Mouse (Mus musculus): Measurements from ENCODE around the gene Msantd3. TPM values are rescaled to one million over a fixed set of nuclear protein-coding genes. Genes with fewer than 3 reads are reported as not detected.

Msantd3 gene
- 26.7 and 30.3 TPM in 2 replicates for polyA plus RNA-seq (2014; fragmentation: Nextera tagmentation; extraction: Ambion mirVana)

DNA sequence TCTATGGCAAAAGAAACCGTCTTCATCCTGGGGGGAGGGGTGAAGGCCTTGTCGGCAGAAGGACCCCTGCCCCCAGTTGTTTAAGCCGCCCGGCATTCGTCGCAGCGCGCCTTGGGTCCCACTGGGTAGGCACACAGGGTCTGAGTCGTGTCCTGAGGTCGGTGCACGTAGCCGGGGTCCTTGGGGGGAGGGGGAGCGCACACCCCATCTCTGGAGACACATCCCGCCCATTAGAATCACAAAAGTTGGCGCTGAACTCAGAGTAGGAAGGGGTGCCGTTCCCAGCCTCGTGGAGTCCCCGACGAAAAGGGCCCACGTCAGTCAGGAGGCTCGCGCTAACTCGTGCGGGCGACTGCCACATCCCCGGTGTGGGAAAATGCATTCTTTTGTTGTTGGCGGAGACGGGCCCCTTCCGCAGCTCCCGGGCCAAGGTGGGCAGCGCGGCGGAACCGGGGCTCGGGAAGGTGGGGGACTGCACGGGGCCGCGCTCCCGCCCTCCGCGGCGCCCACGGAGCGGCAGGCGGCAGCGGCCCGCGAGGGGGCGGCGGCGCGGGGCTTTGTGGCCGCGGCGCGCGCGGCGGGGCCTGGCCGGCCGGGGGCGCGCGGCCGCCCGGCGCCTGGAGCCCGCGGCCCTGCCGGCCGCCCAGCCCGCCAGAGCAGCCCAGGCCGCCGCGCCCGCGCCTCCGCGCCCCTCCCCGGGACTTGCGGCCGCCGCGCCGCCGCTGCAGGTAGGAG is at the start of gene Msantd3:
TSS of gene Msantd3 (plus strand) at position 95 of the 735 bp plus-strand sequence.
- Histone ChIP-seq H3K4me1 (ENCODE audit: control insufficient read depth, insufficient read depth, low read length) (peaks cover 24% of the 10 kb centered on the region), H3K9me3 (replicated peaks; ENCODE audit: control insufficient read depth, low read length) (no peaks in the 10 kb centered on the region), H3K4me3 (ENCODE audit: low read depth, low read length) (peak within 1 kb of the TSS; percentile 84), H3K36me3 (ENCODE audit: control insufficient read depth, insufficient read depth, low read length) (no peaks in the 10 kb centered on the region), H3K9ac (ENCODE audit: low read depth, low read length) (peak within 1 kb of the TSS; percentile 98), H3K4me2 (peak within 1 kb of the TSS; percentile 82), H3K27me3 (ENCODE audit: control insufficient read depth, insufficient read depth, low read length) (no peaks in the 10 kb centered on the region), H3K27ac (ENCODE audit: low read depth, low read length) (peak within 1 kb of the TSS; percentile 93)
- peak; percentile 64 for ATAC-seq (replicated peaks; ENCODE audit: insufficient number of reproducible peaks, low FRiP score, low TSS enrichment)
- WGBS (ENCODE audit: insufficient replicate concordance) = under 1% methylated on average over 72 of the region's 86 CpGs

DNA sequence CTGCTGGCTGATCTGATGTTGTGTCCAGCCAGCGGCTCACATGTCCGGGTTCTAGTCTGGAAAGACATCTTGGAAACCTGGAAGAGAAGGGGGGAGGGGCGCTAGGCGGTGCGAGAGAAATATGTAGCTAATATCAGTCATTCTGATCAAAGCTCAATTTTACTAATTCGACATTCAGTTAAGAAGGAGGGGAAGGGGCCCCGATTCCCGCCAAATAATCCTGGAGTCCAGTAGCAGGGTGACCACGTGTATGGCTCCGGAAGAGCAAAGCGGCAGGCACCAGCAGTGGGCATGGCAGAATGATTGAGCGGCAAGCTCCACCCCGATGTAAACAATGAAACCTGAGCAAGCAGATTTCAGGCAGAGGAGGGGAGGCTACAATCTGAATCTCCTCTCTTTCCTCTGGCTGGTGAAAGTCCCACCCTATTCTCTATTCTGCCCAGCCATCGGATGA is 48.4 kb upstream of the Msantd3 start:
- no peak overlapping the region for H3K27ac ChIP-seq (ENCODE audit: low read depth, low read length)
- no peaks in the 10 kb centered on the region for H3K9me3 ChIP-seq (replicated peaks; ENCODE audit: control insufficient read depth, low read length)
- no peaks in the 10 kb centered on the region for H3K4me1 ChIP-seq (ENCODE audit: control insufficient read depth, insufficient read depth, low read length)
- H3K9ac ChIP-seq (ENCODE audit: low read depth, low read length) = no peak overlapping the region; the same call in 1 of the 2 replicates
- H3K27me3 ChIP-seq (ENCODE audit: control insufficient read depth, insufficient read depth, low read length) = no peaks in the 10 kb centered on the region
- no peak; the same call in 1 of the 2 replicates for ATAC-seq (replicated peaks; ENCODE audit: insufficient number of reproducible peaks, low FRiP score, low TSS enrichment)
- WGBS (ENCODE audit: insufficient replicate concordance) = 8% methylated on average over 14 of the region's 14 CpGs
- peak overlapping the region; percentile 59 for H3K4me2 ChIP-seq
- peak overlapping the region; percentile 28 for H3K4me3 ChIP-seq (ENCODE audit: low read depth, low read length)
- H3K36me3 ChIP-seq (ENCODE audit: control insufficient read depth, insufficient read depth, low read length) = no peaks in the 10 kb centered on the region

GRCm38 (mm10) chr4:48492510-48492909 is 47.2 kb upstream of the Msantd3 start:
- WGBS (ENCODE audit: insufficient replicate concordance) = 48% methylated on average over 2 of the region's 2 CpGs
- H3K4me3 ChIP-seq (ENCODE audit: low read depth, low read length) = no peak overlapping the region
- ATAC-seq (replicated peaks; ENCODE audit: insufficient number of reproducible peaks, low FRiP score, low TSS enrichment) = no peak
- H3K4me2 ChIP-seq = no peak overlapping the region
- no peaks in the 10 kb centered on the region for H3K36me3 ChIP-seq (ENCODE audit: control insufficient read depth, insufficient read depth, low read length)
- no peak overlapping the region for H3K27ac ChIP-seq (ENCODE audit: low read depth, low read length)
- H3K9ac ChIP-seq (ENCODE audit: low read depth, low read length) = no peak overlapping the region
- no peaks in the 10 kb centered on the region for H3K4me1 ChIP-seq (ENCODE audit: control insufficient read depth, insufficient read depth, low read length)
- H3K9me3 ChIP-seq (replicated peaks; ENCODE audit: control insufficient read depth, low read length) = no peaks in the 10 kb centered on the region
- H3K27me3 ChIP-seq (ENCODE audit: control insufficient read depth, insufficient read depth, low read length) = no peaks in the 10 kb centered on the region

DNA sequence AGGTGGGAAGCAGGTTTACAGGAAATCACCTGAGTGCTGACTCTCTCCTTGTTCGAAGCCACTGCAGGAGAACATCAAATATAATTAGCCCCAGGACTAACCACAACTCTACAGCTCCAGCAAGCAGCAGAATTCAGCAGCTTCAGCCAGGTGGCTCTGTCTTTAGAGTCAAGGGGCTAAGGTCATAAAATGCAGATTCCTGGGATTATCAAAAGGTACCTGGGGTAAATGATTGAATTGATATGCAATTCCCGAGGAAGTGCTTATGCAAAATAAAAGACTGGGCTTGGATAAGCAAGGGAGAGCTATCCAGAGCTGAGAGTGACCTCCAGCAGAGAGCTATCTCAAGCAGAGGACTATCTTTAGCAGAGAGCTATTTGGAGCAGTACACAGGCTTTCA is 28.9 kb upstream of the Msantd3 start:
- no peak for ATAC-seq (replicated peaks; ENCODE audit: insufficient number of reproducible peaks, low FRiP score, low TSS enrichment)
- Histone ChIP-seq H3K27ac (ENCODE audit: low read depth, low read length) (no peak overlapping the region), H3K27me3 (ENCODE audit: control insufficient read depth, insufficient read depth, low read length) (no peaks in the 10 kb centered on the region), H3K36me3 (ENCODE audit: control insufficient read depth, insufficient read depth, low read length) (no peaks in the 10 kb centered on the region), H3K9me3 (replicated peaks; ENCODE audit: control insufficient read depth, low read length) (no peaks in the 10 kb centered on the region), H3K4me3 (ENCODE audit: low read depth, low read length) (no peak overlapping the region), H3K4me1 (ENCODE audit: control insufficient read depth, insufficient read depth, low read length) (no peaks in the 10 kb centered on the region), H3K4me2 (no peak overlapping the region), H3K9ac (ENCODE audit: low read depth, low read length) (no peak overlapping the region)
- WGBS (ENCODE audit: insufficient replicate concordance) = 23% methylated on average over 2 of the region's 2 CpGs

- no peak for ATAC-seq (replicated peaks; ENCODE audit: insufficient number of reproducible peaks, low FRiP score, low TSS enrichment)
- WGBS (ENCODE audit: insufficient replicate concordance) = 91% methylated on average over 1 of the region's 1 CpGs
- H3K4me3 ChIP-seq (ENCODE audit: low read depth, low read length) = no peak overlapping the region
- no peaks in the 10 kb centered on the region for H3K27me3 ChIP-seq (ENCODE audit: control insufficient read depth, insufficient read depth, low read length)
- no peaks in the 10 kb centered on the region for H3K9me3 ChIP-seq (replicated peaks; ENCODE audit: control insufficient read depth, low read length)
- no peak overlapping the region for H3K4me2 ChIP-seq
- no peaks in the 10 kb centered on the region for H3K36me3 ChIP-seq (ENCODE audit: control insufficient read depth, insufficient read depth, low read length)
- no peak overlapping the region for H3K27ac ChIP-seq (ENCODE audit: low read depth, low read length)
- no peak overlapping the region for H3K9ac ChIP-seq (ENCODE audit: low read depth, low read length)
- no peaks in the 10 kb centered on the region for H3K4me1 ChIP-seq (ENCODE audit: control insufficient read depth, insufficient read depth, low read length)
Observed at GRCm38 (mm10) chr4:48529559-48529958, 10.2 kb upstream of the Msantd3 start.

GRCm38 (mm10) chr4:48531804-48532601 is 7.7 kb upstream of the Msantd3 start:
- H3K9me3 ChIP-seq (replicated peaks; ENCODE audit: control insufficient read depth, low read length) = no peaks in the 10 kb centered on the region
- 77% methylated on average over 11 of the region's 11 CpGs for WGBS (ENCODE audit: insufficient replicate concordance)
- H3K36me3 ChIP-seq (ENCODE audit: control insufficient read depth, insufficient read depth, low read length) = no peaks in the 10 kb centered on the region
- H3K27ac ChIP-seq (ENCODE audit: low read depth, low read length) = no peak overlapping the region
- H3K27me3 ChIP-seq (ENCODE audit: control insufficient read depth, insufficient read depth, low read length) = no peaks in the 10 kb centered on the region
- no peak overlapping the region for H3K4me3 ChIP-seq (ENCODE audit: low read depth, low read length)
- H3K4me2 ChIP-seq = no peak overlapping the region
- no peak for ATAC-seq (replicated peaks; ENCODE audit: insufficient number of reproducible peaks, low FRiP score, low TSS enrichment)
- H3K9ac ChIP-seq (ENCODE audit: low read depth, low read length) = no peak overlapping the region
- no peaks in the 10 kb centered on the region for H3K4me1 ChIP-seq (ENCODE audit: control insufficient read depth, insufficient read depth, low read length)

- 73% methylated on average over 5 of the region's 5 CpGs for WGBS (ENCODE audit: insufficient replicate concordance)
- H3K9me3 ChIP-seq (replicated peaks; ENCODE audit: control insufficient read depth, low read length) = no peaks in the 10 kb centered on the region
- H3K4me1 ChIP-seq (ENCODE audit: control insufficient read depth, insufficient read depth, low read length) = no peaks in the 10 kb centered on the region
- H3K9ac ChIP-seq (ENCODE audit: low read depth, low read length) = no peak overlapping the region
- H3K36me3 ChIP-seq (ENCODE audit: control insufficient read depth, insufficient read depth, low read length) = no peaks in the 10 kb centered on the region
- no peaks in the 10 kb centered on the region for H3K27me3 ChIP-seq (ENCODE audit: control insufficient read depth, insufficient read depth, low read length)
- H3K4me3 ChIP-seq (ENCODE audit: low read depth, low read length) = no peak overlapping the region
- no peak overlapping the region for H3K27ac ChIP-seq (ENCODE audit: low read depth, low read length)
- H3K4me2 ChIP-seq = no peak overlapping the region
- ATAC-seq (replicated peaks; ENCODE audit: insufficient number of reproducible peaks, low FRiP score, low TSS enrichment) = no peak
Observed at GRCm38 (mm10) chr4:48536275-48536674, 3.5 kb upstream of the Msantd3 start.

DNA sequence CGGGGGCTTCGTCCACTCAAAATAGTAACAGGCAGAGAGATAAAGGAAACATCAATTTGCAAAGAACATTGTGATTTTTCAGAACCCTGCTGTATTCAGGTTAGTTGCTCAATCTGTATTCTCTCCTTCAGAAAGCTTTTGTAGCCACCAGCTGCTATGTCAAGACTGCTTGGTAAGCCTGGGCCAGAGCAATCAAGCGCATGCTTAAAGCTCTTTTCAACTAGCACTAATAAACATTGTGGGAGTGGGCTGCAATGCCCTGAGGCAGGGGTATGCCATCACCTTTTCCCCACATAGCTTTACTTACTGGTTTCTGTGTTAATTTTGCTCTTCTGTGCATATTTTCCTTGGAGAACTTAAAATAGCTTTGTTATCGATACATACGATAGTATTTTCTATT is 2.7 kb upstream of the Msantd3 start:
- Histone ChIP-seq H3K4me1 (ENCODE audit: control insufficient read depth, insufficient read depth, low read length) (peaks cover 3% of the 10 kb centered on the region), H3K27ac (ENCODE audit: low read depth, low read length) (no peak overlapping the region), H3K9ac (ENCODE audit: low read depth, low read length) (no peak overlapping the region), H3K4me3 (ENCODE audit: low read depth, low read length) (no peak overlapping the region), H3K4me2 (no peak overlapping the region), H3K27me3 (ENCODE audit: control insufficient read depth, insufficient read depth, low read length) (no peaks in the 10 kb centered on the region), H3K9me3 (replicated peaks; ENCODE audit: control insufficient read depth, low read length) (no peaks in the 10 kb centered on the region), H3K36me3 (ENCODE audit: control insufficient read depth, insufficient read depth, low read length) (no peaks in the 10 kb centered on the region)
- ATAC-seq (replicated peaks; ENCODE audit: insufficient number of reproducible peaks, low FRiP score, low TSS enrichment) = no peak
- WGBS (ENCODE audit: insufficient replicate concordance) = 88% methylated on average over 5 of the region's 5 CpGs
